Mouse (Mus musculus): ENCODE results near the gene Hoxa1.

Hoxa1 gene

DNA sequence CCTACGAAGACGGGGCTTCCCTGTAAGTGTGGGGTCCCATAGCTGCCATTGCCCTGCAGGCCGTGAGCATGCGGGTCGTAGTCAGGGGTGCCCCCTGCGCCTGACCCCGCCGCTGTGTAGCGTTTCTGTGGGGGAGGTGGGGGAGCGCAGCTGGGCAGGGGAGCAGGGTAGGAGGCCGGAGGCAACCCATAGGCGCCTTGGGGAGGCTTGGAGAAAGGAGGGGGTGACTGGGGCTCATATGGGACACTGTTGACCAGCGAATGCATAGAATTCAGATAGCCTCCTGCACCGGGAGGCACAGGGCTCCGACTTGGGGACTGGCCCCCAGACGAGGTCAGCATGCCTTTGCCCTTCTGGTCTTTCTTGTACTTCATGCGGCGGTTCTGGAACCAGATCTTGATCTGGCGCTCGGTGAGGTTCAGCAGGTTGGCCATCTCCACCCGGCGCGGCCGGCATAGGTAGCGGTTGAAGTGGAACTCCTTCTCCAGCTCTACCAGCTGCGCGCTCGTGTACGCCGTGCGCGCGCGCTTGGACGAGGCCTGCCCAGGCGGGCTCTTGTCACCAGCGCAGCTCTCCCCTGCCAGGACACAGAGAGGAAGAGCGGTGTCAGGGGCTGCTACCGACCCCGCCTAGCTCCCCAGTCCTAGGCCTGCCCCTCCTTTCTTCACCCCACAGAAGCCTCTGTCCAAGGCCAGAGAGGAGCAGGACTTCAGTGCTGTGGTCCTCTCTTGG, 12.2 kb upstream of the Hoxa1 start:
- no peak for DNase-seq

- DNase-seq, result no peak
Measured at GRCm38 (mm10) chr6:52169499-52170165, 11.5 kb upstream of the Hoxa1 start.

GRCm38 (mm10) chr6:52168191-52169055, 10.3 kb upstream of the Hoxa1 start:
- no peak for DNase-seq

DNA sequence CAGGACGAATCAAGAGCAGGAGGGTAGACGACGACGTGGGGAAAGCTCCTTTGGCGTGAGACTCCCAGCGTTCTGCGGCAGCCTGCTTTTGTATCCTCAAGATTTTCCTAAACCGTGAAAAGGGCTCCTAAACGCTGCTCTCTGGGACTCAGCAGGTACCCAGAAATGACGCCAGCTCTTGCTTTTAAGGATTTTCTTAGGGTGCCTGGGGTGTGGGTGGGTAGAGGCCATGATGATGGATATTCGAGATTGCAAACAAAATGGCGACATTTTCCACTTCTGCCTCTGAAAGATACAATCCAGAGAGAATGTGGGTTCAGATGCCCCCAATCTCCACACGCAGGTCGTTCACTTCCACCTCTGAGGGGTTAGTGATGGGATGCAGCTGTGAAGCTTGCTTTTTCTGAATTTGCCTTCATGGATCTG, 9.6 kb upstream of the Hoxa1 start:
- DNase-seq, result no peak

GRCm38 (mm10) chr6:52167176-52167575, 9.1 kb upstream of the Hoxa1 start:
- no peak for DNase-seq

DNA sequence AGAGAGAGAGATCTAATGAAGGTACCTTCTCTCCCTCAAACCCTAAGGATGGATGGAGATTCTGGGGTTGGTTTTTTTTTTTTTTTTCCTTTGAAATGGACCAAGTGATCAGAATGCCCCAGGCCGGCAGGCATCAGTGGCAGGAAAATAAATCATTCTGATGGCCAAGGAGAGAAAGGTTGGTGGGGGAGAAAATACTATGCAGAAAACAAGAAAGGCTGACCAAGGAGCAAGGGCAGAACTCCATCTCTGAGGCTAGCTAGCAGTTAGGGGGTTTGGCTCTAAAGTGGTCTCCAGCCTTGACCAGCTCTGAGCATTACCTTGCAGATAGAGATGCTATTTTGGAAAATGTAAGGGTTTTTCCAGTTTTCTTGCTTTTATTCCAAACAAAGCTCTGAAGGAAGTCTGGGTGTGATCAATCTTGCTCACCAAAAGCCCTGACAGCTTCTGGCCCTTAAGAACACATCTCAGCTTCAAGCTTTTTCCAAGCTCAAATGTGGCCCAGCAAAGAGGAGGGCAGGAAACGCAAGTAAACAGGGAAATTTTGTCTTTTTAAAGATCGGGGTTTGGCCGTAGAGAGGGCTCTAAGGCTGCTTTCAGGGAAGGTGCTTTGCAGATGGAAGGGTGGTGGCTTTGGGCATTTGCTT, 8.4 kb upstream of the Hoxa1 start:
- no peak for DNase-seq

DNA sequence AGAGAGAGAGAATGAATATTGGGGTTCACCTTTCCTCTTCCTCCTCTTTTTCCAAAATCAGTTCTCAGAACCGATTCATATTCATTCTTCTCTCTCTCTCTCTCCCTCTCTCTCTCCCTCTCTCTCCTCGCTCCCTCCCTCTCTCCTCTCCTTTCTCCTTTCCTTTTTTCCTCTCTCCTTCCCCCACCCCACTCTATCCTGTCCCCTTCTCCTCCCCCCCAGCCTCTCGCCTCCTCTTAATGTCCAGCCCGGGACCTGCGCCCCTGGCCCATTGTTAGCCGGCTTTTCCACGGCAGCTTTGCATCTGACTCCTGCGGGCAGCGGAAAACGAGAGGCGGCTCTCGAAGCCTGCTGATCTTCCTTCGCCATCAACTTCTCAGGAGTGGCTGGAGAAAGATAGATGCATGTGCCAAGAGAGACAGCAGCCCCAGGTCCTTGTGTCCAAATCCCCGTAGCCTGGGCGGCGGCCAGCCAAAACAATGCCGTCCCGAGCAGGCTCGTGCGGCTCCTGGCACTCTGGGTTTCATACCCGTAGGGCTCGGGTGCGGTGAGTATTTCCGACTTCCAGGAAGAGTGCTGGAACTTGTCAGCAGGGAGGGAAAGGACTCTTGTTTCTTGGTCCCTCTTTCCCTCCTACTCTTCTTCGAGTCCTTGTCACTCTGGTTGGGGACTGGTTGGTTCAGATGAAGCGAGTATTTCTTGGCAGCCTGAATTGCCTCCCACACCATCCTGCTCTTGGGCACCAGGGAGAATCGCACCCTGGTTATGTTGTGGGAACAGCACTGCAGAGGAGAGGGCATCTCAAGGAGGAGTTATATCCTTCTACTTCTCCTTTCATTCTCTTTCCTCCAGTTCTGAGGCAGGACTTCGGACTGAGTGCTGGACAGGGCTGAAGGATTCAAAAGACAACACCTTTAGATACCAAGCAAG, 7.6 kb upstream of the Hoxa1 start:
- no peak for DNase-seq

DNA sequence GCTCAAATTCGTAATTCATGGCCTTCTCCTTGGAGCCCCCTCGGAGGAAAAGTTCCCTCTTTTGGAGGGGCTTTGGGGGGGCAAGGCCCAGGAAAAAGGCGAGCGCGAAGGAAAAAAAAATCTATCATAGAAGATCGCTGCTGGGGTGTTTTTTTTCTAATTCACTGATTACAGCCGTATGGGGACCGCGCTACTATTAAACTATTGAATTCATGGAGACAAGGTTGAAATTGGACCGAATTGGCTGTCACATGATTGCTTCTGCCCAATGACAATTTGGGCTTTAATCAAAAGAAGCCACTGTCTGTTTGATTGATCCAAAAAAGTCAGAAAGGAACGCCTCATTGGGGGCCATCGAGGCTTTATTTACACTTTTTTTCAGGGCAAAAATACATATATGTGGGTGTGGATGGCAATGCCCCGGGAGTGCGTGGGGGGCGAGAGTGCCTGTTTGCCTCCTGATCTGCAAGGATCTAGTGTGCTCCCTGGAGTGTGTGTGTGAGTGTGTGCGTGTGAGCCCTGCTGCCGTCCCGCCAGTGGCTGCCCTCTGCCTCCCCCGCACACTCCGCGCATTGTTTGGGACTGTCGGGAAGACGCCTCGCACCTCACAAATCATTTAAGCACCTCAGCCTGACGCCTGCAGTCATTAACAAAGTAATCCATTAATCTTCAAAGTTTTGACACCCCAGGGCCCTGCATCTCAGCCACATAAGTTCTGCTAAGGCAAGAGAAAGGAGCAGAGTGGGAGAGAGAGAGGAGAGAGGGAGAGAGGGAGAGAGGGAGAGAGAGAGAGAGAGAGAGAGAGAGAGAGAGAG, 6.7 kb upstream of the Hoxa1 start, which contains the start of gene Hoxa2:
Gene Hoxa2 (minus strand): TSS at position 206 of the 815 bp plus-strand sequence.
- no peak for DNase-seq

GRCm38 (mm10) chr6:52164051-52164625, 6.0 kb upstream of the Hoxa1 start:
- no peak for DNase-seq

DNA sequence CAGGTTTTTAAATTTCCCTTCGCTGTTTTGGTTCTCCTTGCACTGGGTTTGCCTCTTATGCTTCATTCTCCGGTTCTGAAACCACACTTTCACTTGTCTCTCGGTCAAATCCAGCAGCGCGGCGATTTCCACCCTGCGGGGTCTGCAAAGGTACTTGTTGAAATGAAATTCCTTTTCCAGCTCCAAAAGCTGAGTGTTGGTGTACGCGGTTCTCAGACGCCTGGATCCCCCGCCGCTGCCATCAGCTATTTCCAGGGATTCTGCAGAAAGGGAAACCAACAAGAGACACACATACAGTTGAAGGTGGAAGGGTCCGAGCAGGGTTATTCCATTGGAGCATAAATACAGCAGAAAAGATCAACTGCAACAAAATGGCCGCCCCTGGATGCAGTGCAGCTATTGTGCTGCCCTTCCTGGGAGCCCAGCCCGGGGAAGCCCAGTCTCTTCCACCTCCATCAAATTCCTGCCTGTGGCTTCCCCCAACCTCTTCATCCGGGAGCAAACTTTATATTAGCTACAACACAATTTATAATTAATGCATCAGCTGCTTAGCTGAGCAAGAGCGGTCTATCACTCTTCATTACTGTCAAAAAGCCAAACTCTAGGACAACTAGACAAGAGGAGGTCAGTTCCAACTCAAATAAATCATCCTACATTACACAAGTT, 5.4 kb upstream of the Hoxa1 start:
- DNase-seq, result no peak

DNA sequence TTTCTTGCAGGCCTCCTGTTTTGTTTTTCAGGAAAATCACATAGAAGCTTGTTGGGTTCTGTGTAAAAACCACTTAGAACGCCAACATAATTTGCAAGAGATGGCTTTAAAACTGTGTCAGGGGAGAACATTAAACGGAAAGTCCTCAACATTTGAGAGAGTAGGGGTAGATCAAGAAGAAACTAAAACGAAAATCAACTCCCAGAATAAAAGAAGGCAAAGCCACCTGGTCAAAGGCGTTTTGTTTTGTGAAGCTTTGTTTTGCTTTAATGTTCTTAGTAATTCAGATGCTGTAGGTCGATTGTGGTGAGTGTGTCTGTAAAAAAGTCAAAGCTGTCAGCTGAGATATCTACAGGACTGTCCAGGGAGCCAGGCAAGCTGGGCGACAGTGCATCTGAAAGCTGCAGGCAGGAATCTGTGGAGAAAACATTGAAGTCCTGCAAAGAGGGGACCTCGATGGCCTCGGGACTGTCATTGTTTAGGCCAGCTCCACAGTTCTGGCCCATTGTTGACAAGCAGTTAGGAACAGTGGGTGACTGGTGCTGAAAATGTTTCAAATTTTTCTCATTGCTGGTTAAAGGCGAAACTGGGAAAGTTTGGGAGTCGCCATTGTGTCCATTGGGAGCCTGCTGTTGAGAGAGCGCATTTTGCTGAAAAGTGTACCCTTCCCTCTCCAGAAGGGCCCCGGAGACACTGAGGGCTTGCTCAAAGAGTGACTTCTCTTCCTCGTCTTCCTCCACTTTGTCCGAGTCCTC, 4.7 kb upstream of the Hoxa1 start:
- no peak for DNase-seq

GRCm38 (mm10) chr6:52162093-52162380, 3.9 kb upstream of the Hoxa1 start:
- DNase-seq, result no peak

DNA sequence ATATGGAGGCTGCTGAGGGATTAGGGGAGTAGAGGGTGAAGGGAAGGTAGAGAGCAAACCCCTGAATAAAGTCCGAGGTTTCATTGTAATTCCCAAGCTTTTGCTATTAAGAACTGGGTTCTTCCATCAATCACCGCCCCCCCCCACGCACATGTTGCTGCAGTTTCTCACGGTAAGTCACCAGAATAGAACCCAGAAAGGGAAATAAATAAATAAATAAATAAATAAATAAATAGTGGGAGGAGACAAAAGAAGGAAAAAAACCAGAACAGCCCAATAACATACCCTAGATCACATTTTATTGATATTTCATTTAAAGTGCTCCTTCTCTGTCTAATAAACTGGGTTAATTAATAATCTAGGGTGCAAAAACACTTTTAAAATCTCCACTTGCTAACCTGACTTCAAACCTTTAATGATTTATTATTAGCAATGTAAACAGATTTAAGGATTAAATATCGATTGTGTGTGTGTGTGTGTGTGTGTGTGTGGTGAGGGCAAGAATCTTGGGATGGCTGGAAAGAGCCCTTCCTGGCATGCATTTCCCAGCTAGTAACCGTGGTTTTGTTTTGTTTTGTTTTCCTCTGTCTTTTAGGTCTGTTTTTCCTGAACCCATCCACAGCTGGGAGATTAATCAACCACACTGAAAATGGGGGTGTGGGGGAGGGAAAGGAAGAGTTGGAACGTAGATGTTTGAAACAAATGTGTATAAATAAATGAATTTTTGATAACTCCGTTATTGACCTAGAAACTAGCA, 3.4 kb upstream of the Hoxa1 start:
- DNase-seq, result no peak

GRCm38 (mm10) chr6:52160511-52161335, 2.6 kb upstream of the Hoxa1 start:
- DNase-seq, result no peak

GRCm38 (mm10) chr6:52159979-52160378, 1.9 kb upstream of the Hoxa1 start:
- DNase-seq, result no peak

DNA sequence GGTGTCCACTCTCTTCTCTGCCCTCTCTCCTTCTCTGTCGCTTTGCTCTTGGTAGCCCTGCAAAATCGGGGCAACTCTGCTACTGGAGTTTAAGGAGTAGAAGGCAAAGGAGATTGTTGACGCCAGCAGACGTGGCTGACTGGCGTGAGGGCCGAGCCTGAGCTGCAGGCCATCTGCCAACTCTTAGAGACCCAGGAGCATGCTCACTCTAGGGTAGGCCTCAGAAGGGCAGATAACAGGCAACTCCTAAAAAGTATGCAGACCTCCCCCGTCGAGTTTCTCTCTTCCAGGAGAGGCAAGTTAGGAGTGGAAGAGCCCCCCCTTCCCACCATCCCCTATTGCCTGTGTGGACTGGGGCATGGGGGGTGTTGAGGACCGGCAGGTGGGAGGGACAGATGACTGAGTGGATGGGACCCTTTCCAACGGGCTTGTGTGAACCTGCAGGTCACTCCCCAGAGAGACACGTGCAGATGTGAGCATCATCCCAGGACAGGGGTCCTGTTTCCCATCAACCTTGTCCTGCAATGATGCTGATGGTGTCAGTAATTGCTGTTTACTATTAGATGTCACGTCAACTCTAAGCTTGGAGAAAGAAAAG, 1.1 kb upstream of the Hoxa1 start:
- no peak for DNase-seq

All from cerebellum, adult 11 months (tissue).